Mouse (Mus musculus) embryonic facial prominence, embryonic 14.5 days (tissue): ENCODE data around the gene 1700086D15Rik. TPM values are rescaled to one million over a fixed set of nuclear protein-coding genes. Genes with fewer than 3 reads are reported as not detected.

Source experiments
- ATAC-seq: fragments of 200-750 bp; cut with Nextera tagmentation; 2 replicates; pipeline ENCODE4 v1.8.0; 2017; ENCODE audit warnings: low read depth, moderate number of reproducible peaks, moderate TSS enrichment
- DNase-seq: peaks from one replicate; pipeline ENCODE4 v3.0.0-alpha.2; 2015; ENCODE audit warnings: low spot score
- H3K27ac ChIP-seq: fragments of 300-500 bp; sonication (generic); replicated peaks from 2 replicates; pipeline ENCODE4 v1.5.1; 2014; ENCODE audit warnings: low read depth, mild to moderate bottlenecking, low read length, moderate library complexity
- H3K27me3 ChIP-seq: fragments of 300-500 bp; sonication (generic); replicated peaks from 2 replicates; pipeline ENCODE4 v1.6.1; 2014; ENCODE audit warnings: low read length; ENCODE audit not compliant: control insufficient read depth, insufficient read depth
- H3K36me3 ChIP-seq: fragments of 300-500 bp; sonication (generic); 2 replicates; pipeline ENCODE4 v1.6.1; 2014; ENCODE audit warnings: low read length, mixed read lengths; ENCODE audit not compliant: control insufficient read depth, insufficient read depth
- H3K4me1 ChIP-seq: fragments of 300-500 bp; sonication (generic); 2 replicates; pipeline ENCODE4 v1.6.1; 2014; ENCODE audit warnings: antibody characterized with exemption, low read length; ENCODE audit not compliant: control insufficient read depth, insufficient read depth
- H3K4me2 ChIP-seq: fragments of 300-500 bp; sonication (generic); 2 replicates; pipeline ENCODE4 v1.6.1; 2014; ENCODE audit warnings: low read depth, mild to moderate bottlenecking, low read length, moderate library complexity, mixed read lengths
- H3K4me3 ChIP-seq: fragments of 300-500 bp; sonication (generic); 2 replicates; pipeline ENCODE4 v1.5.1; 2014; ENCODE audit warnings: low read depth, mild to moderate bottlenecking, low read length
- H3K9ac ChIP-seq: fragments of 300-500 bp; sonication (generic); 2 replicates; pipeline ENCODE4 v1.6.1; 2014; ENCODE audit warnings: low read depth, mild to moderate bottlenecking, low read length, moderate library complexity, mixed read lengths
- H3K9me3 ChIP-seq: fragments of 300-500 bp; sonication (generic); 2 replicates; pipeline ENCODE4 v1.6.1; 2016; ENCODE audit warnings: low read length; ENCODE audit not compliant: control insufficient read depth
- WGBS: fragments of 180-500 bp; shearing (Covaris S2); extraction: QIAGEN DNeasy Blood & Tissue Kit; methylation state at CpG from one replicate; pipeline ENCODE4 v1.1.7; 2014; 5-methylcytosine and 5-hydroxymethylcytosine counted together
- polyA plus RNA-seq: library from polyadenylated mRNA; unstranded; fragments of >200 nt; fragmentation: Nextera tagmentation; extraction: Ambion mirVana; gene quantifications from 2 replicates; pipeline ENCODE4 v1.2.1, GENCODE M21; 2014

The 1700086D15Rik gene
- polyA plus RNA-seq: not detected in 2 replicates

DNA sequence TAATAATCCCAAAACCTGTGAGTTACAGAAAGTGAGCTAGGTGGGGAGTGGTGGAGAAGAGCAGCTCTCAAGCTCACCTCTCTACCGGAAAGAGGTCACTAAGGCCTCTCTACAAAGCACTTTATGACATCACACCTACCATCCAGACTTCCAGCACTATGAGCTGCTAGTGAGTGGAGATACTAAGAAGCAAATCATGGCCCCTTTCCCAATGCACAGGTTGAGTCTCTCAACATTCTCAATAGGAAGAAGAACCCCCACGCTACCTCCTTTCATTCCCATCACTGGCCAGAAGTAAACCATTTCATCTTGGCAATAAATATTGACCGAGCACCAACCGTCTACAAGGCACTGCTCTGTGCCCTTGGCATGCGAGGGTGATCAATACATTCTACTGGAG, at the start of gene 1700086D15Rik:
TSS of gene 1700086D15Rik (minus strand) at position 101 of the 400 bp plus-strand sequence.
- Histone ChIP-seq H3K36me3 (no peaks in the 10 kb centered on the region), H3K4me2 (no peak within 1 kb of the TSS), H3K4me1 (peaks cover 12% of the 10 kb centered on the region), H3K9ac (no peak within 1 kb of the TSS), H3K9me3 (no peaks in the 10 kb centered on the region), H3K4me3 (no peak within 1 kb of the TSS), H3K27me3 (peaks cover 10% of the 10 kb centered on the region; the same call in 1 of the 2 replicates), H3K27ac (no peak within 1 kb of the TSS)
- ATAC-seq (no peak), DNase-seq (no peak)
- WGBS: 91% methylated on average over 5 of the region's 5 CpGs

DNA sequence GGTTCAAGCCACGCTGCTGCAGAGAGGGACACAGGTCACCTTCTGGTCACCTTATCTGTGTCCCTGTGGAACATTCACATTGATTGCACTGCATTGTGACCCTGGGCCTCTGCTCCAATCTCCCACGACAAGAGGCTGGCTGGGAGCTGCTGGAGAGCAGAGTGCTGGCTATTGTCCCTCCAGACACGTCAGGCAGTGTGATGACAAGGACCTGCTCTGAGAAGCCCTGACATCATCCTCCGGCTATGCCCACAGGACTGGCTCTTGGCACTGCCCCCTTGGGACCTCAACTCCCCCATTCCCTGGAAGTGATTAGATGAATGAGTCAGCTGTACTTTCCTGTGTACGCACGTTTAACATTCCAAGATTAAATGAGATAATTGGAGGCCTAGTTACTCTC, 49.8 kb upstream of the 1700086D15Rik start:
- Histone ChIP-seq H3K4me3 (no peak overlapping the region), H3K9me3 (no peaks in the 10 kb centered on the region), H3K4me1 (no peaks in the 10 kb centered on the region), H3K4me2 (no peak overlapping the region), H3K27ac (no peak overlapping the region), H3K9ac (no peak overlapping the region), H3K27me3 (no peaks in the 10 kb centered on the region), H3K36me3 (no peaks in the 10 kb centered on the region)
- no peak for ATAC-seq
- 38% methylated on average over 6 of the region's 6 CpGs for WGBS
- DNase-seq: no peak

DNA sequence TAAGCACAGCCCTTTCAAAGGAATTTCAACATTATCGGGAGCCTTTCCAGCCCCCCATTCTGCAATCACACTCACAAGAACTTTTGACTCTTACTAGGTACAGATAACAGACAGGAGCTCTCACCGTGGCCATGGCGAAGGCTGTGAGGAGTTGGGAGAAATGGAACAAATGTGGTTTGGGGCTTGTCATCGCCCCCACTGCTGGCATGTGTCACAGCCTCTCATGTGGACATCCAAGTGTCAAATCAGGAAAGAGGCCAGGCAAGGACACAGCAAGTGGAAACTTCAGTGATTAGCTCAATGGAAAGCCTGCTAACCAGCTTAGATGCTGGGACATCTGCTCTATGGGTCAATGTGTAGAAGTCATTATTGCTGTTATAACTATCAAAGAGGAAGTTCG, 45.6 kb upstream of the 1700086D15Rik start:
- Histone ChIP-seq H3K4me3 (no peak overlapping the region), H3K27ac (no peak overlapping the region), H3K4me2 (no peak overlapping the region), H3K36me3 (no peaks in the 10 kb centered on the region), H3K27me3 (no peaks in the 10 kb centered on the region), H3K9ac (no peak overlapping the region), H3K4me1 (no peaks in the 10 kb centered on the region), H3K9me3 (no peaks in the 10 kb centered on the region)
- 80% methylated on average over 5 of the region's 5 CpGs for WGBS
- ATAC-seq (no peak), DNase-seq (no peak)

DNA sequence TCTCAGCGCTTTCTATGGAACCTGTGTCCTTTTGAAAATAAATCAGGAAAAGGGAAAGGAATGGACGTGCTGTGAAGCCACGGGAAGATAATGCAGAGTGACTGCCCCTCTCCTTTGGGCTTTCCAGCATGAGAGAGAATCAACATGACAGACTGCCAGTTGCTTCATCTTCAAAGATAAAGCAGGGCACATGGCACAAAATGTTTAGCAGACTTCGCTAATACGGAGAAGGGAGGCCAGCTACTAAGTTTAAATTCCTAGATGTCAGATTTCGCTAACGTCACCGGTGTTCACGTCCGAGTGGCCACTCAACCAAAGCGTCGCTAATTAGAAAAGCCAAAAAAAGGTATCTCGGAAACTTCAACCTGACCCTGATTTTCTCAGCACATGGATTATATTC, 45.0 kb upstream of the 1700086D15Rik start:
- H3K4me3 ChIP-seq: no peak overlapping the region
- no peaks in the 10 kb centered on the region for H3K36me3 ChIP-seq
- H3K27me3 ChIP-seq: no peaks in the 10 kb centered on the region
- DNase-seq (no peak), ATAC-seq (no peak)
- H3K9me3 ChIP-seq: no peaks in the 10 kb centered on the region
- no peak overlapping the region for H3K27ac ChIP-seq
- H3K9ac ChIP-seq: no peak overlapping the region
- H3K4me1 ChIP-seq: no peaks in the 10 kb centered on the region
- 62% methylated on average over 13 of the region's 13 CpGs for WGBS
- no peak overlapping the region for H3K4me2 ChIP-seq

DNA sequence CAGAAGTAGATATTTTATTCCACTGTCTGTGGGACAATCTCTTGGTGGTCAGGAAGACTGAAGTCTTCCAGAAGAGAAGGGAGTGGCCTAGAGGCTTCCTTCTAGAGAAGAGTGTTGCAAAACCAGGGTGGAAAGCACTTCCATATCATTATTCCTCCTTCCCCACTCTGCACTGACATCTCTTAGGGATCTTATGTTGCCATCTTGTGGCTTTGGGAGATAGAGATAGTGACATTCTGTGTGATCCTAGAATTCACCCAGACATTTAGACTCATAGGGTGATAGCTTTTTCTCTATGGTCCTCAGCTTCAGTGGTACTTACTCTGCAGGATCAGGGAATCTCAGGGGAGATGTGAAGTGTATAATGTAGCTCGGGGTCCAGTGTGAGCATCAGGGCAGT, 43.3 kb upstream of the 1700086D15Rik start:
- Histone ChIP-seq H3K36me3 (no peaks in the 10 kb centered on the region), H3K4me2 (no peak overlapping the region), H3K27me3 (no peaks in the 10 kb centered on the region), H3K27ac (no peak overlapping the region), H3K4me1 (no peaks in the 10 kb centered on the region), H3K4me3 (no peak overlapping the region), H3K9me3 (no peaks in the 10 kb centered on the region), H3K9ac (no peak overlapping the region)
- DNase-seq (no peak), ATAC-seq (no peak)
- WGBS: 65% methylated on average over 1 of the region's 1 CpGs

DNA sequence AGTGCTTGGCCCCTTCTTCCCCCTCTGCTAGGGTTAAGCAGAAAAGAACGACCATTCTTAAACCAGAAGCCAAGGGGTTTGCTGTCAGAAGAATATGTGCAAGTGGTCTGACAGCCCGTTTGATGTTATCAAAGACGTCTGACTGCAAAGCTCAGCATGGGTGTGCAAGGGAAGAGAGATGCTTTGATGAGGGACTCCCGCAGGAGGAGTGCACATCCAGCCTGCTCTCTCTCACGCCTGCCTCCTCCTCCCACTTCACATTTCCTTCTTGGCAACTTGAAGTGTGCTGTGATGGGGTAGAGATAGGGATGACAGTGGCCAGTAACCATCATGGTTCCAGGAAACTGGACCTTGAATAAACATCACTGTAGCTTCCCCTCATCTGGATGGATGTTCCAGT, 42.5 kb upstream of the 1700086D15Rik start:
- no peaks in the 10 kb centered on the region for H3K36me3 ChIP-seq
- DNase-seq (no peak), ATAC-seq (no peak)
- no peak overlapping the region for H3K4me3 ChIP-seq
- H3K4me2 ChIP-seq: no peak overlapping the region
- no peak overlapping the region for H3K9ac ChIP-seq
- no peak overlapping the region for H3K27ac ChIP-seq
- 39% methylated on average over 5 of the region's 5 CpGs for WGBS
- H3K4me1 ChIP-seq: no peaks in the 10 kb centered on the region
- H3K27me3 ChIP-seq: no peaks in the 10 kb centered on the region
- H3K9me3 ChIP-seq: no peaks in the 10 kb centered on the region

DNA sequence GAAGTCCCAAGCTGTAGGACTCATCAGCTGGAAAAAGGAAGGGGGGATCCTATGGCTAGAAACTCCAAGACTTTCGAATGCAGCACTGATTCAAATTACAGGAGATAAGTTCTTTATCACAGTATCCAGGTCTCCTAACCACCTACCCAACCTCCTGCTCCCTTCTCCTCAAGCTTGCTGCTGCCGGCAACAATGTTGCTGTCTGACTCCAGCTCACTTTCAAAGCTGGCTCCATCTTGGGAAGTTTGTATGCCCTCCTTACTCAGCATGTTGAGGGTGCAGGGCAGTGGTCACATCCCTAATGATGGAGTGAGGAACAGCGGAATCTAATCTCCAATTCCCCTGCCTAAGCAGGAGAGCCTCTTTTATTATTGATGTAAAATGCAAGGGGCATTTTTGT, 38.3 kb upstream of the 1700086D15Rik start:
- Histone ChIP-seq H3K27ac (no peak overlapping the region), H3K9me3 (no peaks in the 10 kb centered on the region), H3K27me3 (no peaks in the 10 kb centered on the region), H3K36me3 (no peaks in the 10 kb centered on the region), H3K4me2 (no peak overlapping the region), H3K4me3 (no peak overlapping the region), H3K9ac (no peak overlapping the region), H3K4me1 (no peaks in the 10 kb centered on the region)
- ATAC-seq (no peak), DNase-seq (no peak)
- 83% methylated on average over 3 of the region's 3 CpGs for WGBS

DNA sequence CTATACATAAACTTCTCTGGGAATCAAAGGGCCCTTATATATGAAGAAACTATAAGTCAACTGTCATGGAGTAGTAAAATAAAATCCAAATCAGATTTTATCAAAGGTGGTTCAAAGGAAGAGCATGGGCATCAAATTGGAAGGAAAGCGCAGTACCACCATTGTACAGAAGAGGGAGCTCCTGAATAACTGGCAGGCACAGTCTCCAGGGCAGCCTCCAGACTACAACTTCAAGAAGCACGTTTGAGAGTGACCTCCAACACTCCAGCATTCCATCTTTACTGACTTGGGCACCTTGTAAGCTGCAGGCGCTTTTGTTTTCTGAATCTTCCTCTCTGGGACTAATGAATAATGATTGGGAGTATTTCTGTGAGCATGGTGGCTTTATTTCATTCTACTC, 37.6 kb upstream of the 1700086D15Rik start:
- peak; percentile 80 for DNase-seq
- H3K4me3 ChIP-seq: no peak overlapping the region
- H3K27ac ChIP-seq: no peak overlapping the region
- H3K27me3 ChIP-seq: no peaks in the 10 kb centered on the region
- no peak overlapping the region for H3K4me2 ChIP-seq
- H3K36me3 ChIP-seq: no peaks in the 10 kb centered on the region
- H3K9ac ChIP-seq: no peak overlapping the region
- no peak for ATAC-seq
- no peaks in the 10 kb centered on the region for H3K9me3 ChIP-seq
- 2% methylated on average over 3 of the region's 3 CpGs for WGBS
- no peaks in the 10 kb centered on the region for H3K4me1 ChIP-seq

DNA sequence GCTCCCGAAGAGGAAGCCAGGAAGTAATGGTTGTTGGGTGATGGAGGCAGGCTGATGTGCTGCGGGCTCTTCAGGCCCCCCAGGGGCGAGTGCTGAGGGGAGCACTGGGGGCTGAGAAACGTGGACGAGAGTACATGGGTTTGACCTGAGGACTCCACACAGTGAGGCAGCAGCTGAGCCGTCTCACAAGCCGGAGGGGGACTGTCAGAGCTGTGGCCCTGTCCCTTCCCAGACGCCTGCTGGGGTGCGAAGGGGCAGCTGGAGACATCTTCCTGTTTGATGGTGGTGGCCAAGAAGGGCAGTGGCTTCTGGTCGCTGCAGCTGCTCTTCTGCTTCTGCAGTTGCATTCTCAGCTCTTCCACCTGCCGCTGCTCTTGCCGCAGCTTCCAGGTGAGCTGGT, 27.3 kb upstream of the 1700086D15Rik start:
- H3K27ac ChIP-seq: no peak overlapping the region
- H3K36me3 ChIP-seq: no peaks in the 10 kb centered on the region
- WGBS: 82% methylated on average over 10 of the region's 12 CpGs
- no peaks in the 10 kb centered on the region for H3K4me1 ChIP-seq
- no peak overlapping the region for H3K9ac ChIP-seq
- H3K4me2 ChIP-seq: no peak overlapping the region
- H3K27me3 ChIP-seq: no peaks in the 10 kb centered on the region
- DNase-seq: no peak
- no peak for ATAC-seq
- H3K9me3 ChIP-seq: no peaks in the 10 kb centered on the region
- H3K4me3 ChIP-seq: no peak overlapping the region
